Mouse (Mus musculus) heart, adult 10 weeks (tissue): Measurements from ENCODE around the gene Ugt8a. TPM values are rescaled to one million over a fixed set of nuclear protein-coding genes. Genes with fewer than 3 reads are reported as not detected.

Experiments used
- polyA plus RNA-seq: library from polyadenylated mRNA; stranded (reverse); fragments of 350-450 nt; fragmentation: Illumina TruSeq; extraction: RNeasy Lipid Tissue Mini Kit (QIAGEN cat#74804); gene quantifications from one replicate; pipeline ENCODE4 v1.2.3, GENCODE M21; 2014; ENCODE audit warnings: low read depth, low replicate concordance

Gene Ugt8a
- not detected for polyA plus RNA-seq

GRCm38 (mm10) chr3:125938092-125938755, at the start of gene Ugt8a:
TSS of gene Ugt8a (minus strand) at chr3:125938619.

